Mouse (Mus musculus) lung, postnatal 36 days (tissue): Measurements from ENCODE around the gene Patj.
"Not testable (repeated sequence)": the region's sequence is repeated elsewhere in the genome, so short reads cannot be mapped to it uniquely, and the experiment has no call there.

ENCODE experiments used
- DNase-seq: peaks from one replicate; pipeline ENCODE4 v3.0.0; 2022; ENCODE audit warnings: mixed read lengths

Patj gene

GRCm38 (mm10) chr4:98581456-98581855 is 185.9 kb downstream of the Patj start:
- no peak for DNase-seq

GRCm38 (mm10) chr4:98584023-98584422 is 188.4 kb downstream of the Patj start:
- DNase-seq, result no peak

GRCm38 (mm10) chr4:98586303-98586702 is 190.7 kb downstream of the Patj start:
- DNase-seq, result no peak

GRCm38 (mm10) chr4:98587686-98588085 is 192.1 kb downstream of the Patj start:
- DNase-seq, result no peak

- DNase-seq, result no peak
These were observed 198.4 kb downstream of the Patj start for GRCm38 (mm10) chr4:98593961-98594360.

- DNase-seq, result no peak
These were observed 203.0 kb downstream of the Patj start for GRCm38 (mm10) chr4:98598546-98598971.

GRCm38 (mm10) chr4:98599358-98599757 is 203.8 kb downstream of the Patj start:
- no peak for DNase-seq

- DNase-seq, result no peak
These were observed 207.5 kb downstream of the Patj start for GRCm38 (mm10) chr4:98603131-98603530.

- DNase-seq, result no peak
These were observed 214.9 kb downstream of the Patj start for GRCm38 (mm10) chr4:98610501-98610900.

- no peak for DNase-seq
These were observed 218.8 kb downstream of the Patj start for GRCm38 (mm10) chr4:98614395-98614794.

GRCm38 (mm10) chr4:98619199-98619598 is 223.6 kb downstream of the Patj start:
- DNase-seq, result no peak

GRCm38 (mm10) chr4:98620986-98621784 is 225.6 kb downstream of the Patj start:
- no peak for DNase-seq

- no peak for DNase-seq
These were observed 226.6 kb downstream of the Patj start for GRCm38 (mm10) chr4:98622180-98622579.

GRCm38 (mm10) chr4:98622996-98623673 is 227.6 kb downstream of the Patj start:
- DNase-seq, result no peak

GRCm38 (mm10) chr4:98628286-98628685 is 232.7 kb downstream of the Patj start:
- DNase-seq, result no peak

GRCm38 (mm10) chr4:98629217-98629616 is 233.6 kb downstream of the Patj start:
- not testable (repeated sequence) for DNase-seq

GRCm38 (mm10) chr4:98635140-98635837 is 239.7 kb downstream of the Patj start:
- no peak for DNase-seq

GRCm38 (mm10) chr4:98638731-98639130 is 243.1 kb downstream of the Patj start:
- no peak for DNase-seq

GRCm38 (mm10) chr4:98653650-98654049 is 258.1 kb downstream of the Patj start:
- DNase-seq, result no peak

GRCm38 (mm10) chr4:98654419-98654821 is 258.8 kb downstream of the Patj start:
- no peak for DNase-seq

- no peak for DNase-seq
These were observed 261.2 kb downstream of the Patj start for GRCm38 (mm10) chr4:98656759-98657158.

GRCm38 (mm10) chr4:98659032-98659431 is 263.4 kb downstream of the Patj start:
- no peak for DNase-seq

- no peak for DNase-seq
These were observed 264.9 kb downstream of the Patj start for GRCm38 (mm10) chr4:98660534-98660933.

GRCm38 (mm10) chr4:98665884-98666283 is 270.3 kb downstream of the Patj start:
- no peak for DNase-seq
